Mouse (Mus musculus) liver, postnatal 0 days (tissue): ENCODE results near the gene Hexb. TPM values are rescaled to one million over a fixed set of nuclear protein-coding genes. Genes with fewer than 3 reads are reported as not detected.

ENCODE experiments used
- ATAC-seq: fragments of 200-750 bp; cut with Nextera tagmentation; 2 replicates; pipeline ENCODE4 v1.8.0; 2017; ENCODE audit warnings: mild to moderate bottlenecking, moderate library complexity
- DNase-seq: peaks from one replicate; pipeline ENCODE4 v3.0.0-alpha.2; 2016
- H3K27ac ChIP-seq: fragments of 300-500 bp; sonication (generic); 2 replicates; pipeline ENCODE4 v1.5.1; 2014; ENCODE audit warnings: antibody characterized with exemption, moderate library complexity, mild to moderate bottlenecking, low read depth
- H3K27me3 ChIP-seq: fragments of 300-500 bp; sonication (generic); 2 replicates; pipeline ENCODE4 v1.6.1; 2014; ENCODE audit warnings: low read length, control low read depth, mixed read lengths; ENCODE audit not compliant: insufficient read depth
- H3K36me3 ChIP-seq: fragments of 300-500 bp; sonication (generic); replicated peaks from 2 replicates; pipeline ENCODE4 v1.6.1; 2014; ENCODE audit warnings: mild to moderate bottlenecking, control low read depth, low read length, moderate library complexity, mixed read lengths; ENCODE audit not compliant: insufficient read depth
- H3K4me1 ChIP-seq: fragments of 300-500 bp; sonication (generic); 2 replicates; pipeline ENCODE4 v1.6.1; 2014; ENCODE audit warnings: antibody characterized with exemption, mild to moderate bottlenecking, control low read depth; ENCODE audit not compliant: insufficient read depth
- H3K4me2 ChIP-seq: fragments of 300-500 bp; sonication (generic); 2 replicates; pipeline ENCODE4 v1.6.1; 2014; ENCODE audit warnings: low read depth, mild to moderate bottlenecking, low read length, moderate library complexity, mixed read lengths
- H3K4me3 ChIP-seq: fragments of 300-500 bp; sonication (generic); 2 replicates; pipeline ENCODE4 v1.5.1; 2014; ENCODE audit warnings: low read depth, low read length
- H3K9ac ChIP-seq: fragments of 300-500 bp; sonication (generic); replicated peaks from 2 replicates; pipeline ENCODE4 v1.6.1; 2014; ENCODE audit warnings: mild to moderate bottlenecking, moderate library complexity
- H3K9me3 ChIP-seq: fragments of 300-500 bp; sonication (generic); 2 replicates; pipeline ENCODE4 v1.6.1; 2016; ENCODE audit warnings: mild to moderate bottlenecking, control low read depth, low read length, mixed read lengths
- CTCF ChIP-seq: sonication (generic); IDR thresholded peaks from 2 replicates; pipeline ENCODE4 v1.5.1; 2016; ENCODE audit warnings: antibody characterized with exemption, low read depth
- EP300 ChIP-seq: IDR thresholded peaks from 2 replicates; pipeline ENCODE4 v1.6.1; 2016; ENCODE audit warnings: antibody characterized with exemption, low read depth, mild to moderate bottlenecking
- WGBS: fragments of 180-500 bp; shearing (Covaris S2); extraction: QIAGEN DNeasy Blood & Tissue Kit; methylation state at CpG from one replicate; pipeline ENCODE4 v1.1.7; 2014; ENCODE audit not compliant: insufficient replicate concordance; 5-methylcytosine and 5-hydroxymethylcytosine counted together
- polyA plus RNA-seq: library from polyadenylated mRNA; unstranded; fragments of >200 nt; fragmentation: Nextera tagmentation; extraction: Ambion mirVana; gene quantifications from 2 replicates; pipeline ENCODE4 v1.2.1, GENCODE M21; 2015

The Hexb gene
- polyA plus RNA-seq, 1 experiment from 2014 or later, result 22.0 TPM

- no peak overlapping the region for H3K27ac ChIP-seq
- DNase-seq, result no peak
- WGBS, result 28% methylated on average over 6 of the region's 6 CpGs
- peaks cover 18% of the 10 kb centered on the region; the same call in 1 of the 2 replicates for H3K36me3 ChIP-seq
- H3K4me1 ChIP-seq, result peaks cover 20% of the 10 kb centered on the region
- ATAC-seq, result no peak
- H3K27me3 ChIP-seq, result no peaks in the 10 kb centered on the region
- H3K4me2 ChIP-seq, result peak overlapping the region; percentile 83
- peak overlapping the region; percentile 86 for H3K9ac ChIP-seq
- no peaks in the 10 kb centered on the region for H3K9me3 ChIP-seq
- peak overlapping the region; percentile 87 for H3K4me3 ChIP-seq
- TF ChIP-seq EP300 (no peak), CTCF (no peak)
Measured at GRCm38 (mm10) chr13:97242716-97243115, 44.6 kb upstream of the Hexb start.

- H3K36me3 ChIP-seq, result peaks cover 16% of the 10 kb centered on the region; the same call in 1 of the 2 replicates
- WGBS, result 1% methylated on average over 20 of the region's 20 CpGs
- DNase-seq, result no peak
- peak overlapping the region; percentile 86 for H3K9ac ChIP-seq
- H3K27ac ChIP-seq, result peak overlapping the region; percentile 91
- no peak for ATAC-seq
- no peaks in the 10 kb centered on the region for H3K27me3 ChIP-seq
- peaks cover 20% of the 10 kb centered on the region for H3K4me1 ChIP-seq
- peak overlapping the region; percentile 83 for H3K4me2 ChIP-seq
- no peaks in the 10 kb centered on the region for H3K9me3 ChIP-seq
- peak overlapping the region; percentile 87 for H3K4me3 ChIP-seq
- TF ChIP-seq CTCF (no peak), EP300 (no peak)
Measured at GRCm38 (mm10) chr13:97241787-97242280, 43.7 kb upstream of the Hexb start.

GRCm38 (mm10) chr13:97240965-97241786 is 43.0 kb upstream of the Hexb start, which contains the start of gene Enc1:
TSS of gene Enc1 (plus strand) at chr13:97241105.
- peaks cover 20% of the 10 kb centered on the region for H3K4me1 ChIP-seq
- peak within 1 kb of the TSS; percentile 87 for H3K4me3 ChIP-seq
- peak; percentile 93 for ATAC-seq
- peak within 1 kb of the TSS; percentile 86 for H3K9ac ChIP-seq
- TF ChIP-seq CTCF, result peak; percentile 71
- TF ChIP-seq EP300, result no peak
- peak; percentile 90 for DNase-seq
- H3K4me2 ChIP-seq, result peak within 1 kb of the TSS; percentile 83
- no peaks in the 10 kb centered on the region for H3K9me3 ChIP-seq
- H3K27ac ChIP-seq, result peak within 1 kb of the TSS; percentile 91
- no peaks in the 10 kb centered on the region for H3K27me3 ChIP-seq
- peaks cover 12% of the 10 kb centered on the region; the same call in 1 of the 2 replicates for H3K36me3 ChIP-seq
- under 1% methylated on average over 65 of the region's 89 CpGs for WGBS

- peaks cover 20% of the 10 kb centered on the region for H3K4me1 ChIP-seq
- H3K27me3 ChIP-seq, result no peaks in the 10 kb centered on the region
- WGBS, result under 1% methylated on average over 35 of the region's 36 CpGs
- H3K9me3 ChIP-seq, result no peaks in the 10 kb centered on the region
- peak overlapping the region; percentile 91 for H3K27ac ChIP-seq
- peaks cover 4% of the 10 kb centered on the region; the same call in 1 of the 2 replicates for H3K36me3 ChIP-seq
- TF ChIP-seq CTCF, result peak; percentile 47
- TF ChIP-seq EP300, result no peak
- ATAC-seq (peak; percentile 59), DNase-seq (peak; percentile 70)
- H3K4me2 ChIP-seq, result peak overlapping the region; percentile 83
- peak overlapping the region; percentile 87 for H3K4me3 ChIP-seq
- peak overlapping the region; percentile 86 for H3K9ac ChIP-seq
Measured at GRCm38 (mm10) chr13:97240279-97240964, 42.3 kb upstream of the Hexb start.

GRCm38 (mm10) chr13:97239343-97240180 is 41.4 kb upstream of the Hexb start:
- Histone ChIP-seq H3K36me3 (no peaks in the 10 kb centered on the region), H3K27me3 (no peaks in the 10 kb centered on the region), H3K9ac (no peak overlapping the region; the same call in 1 of the 2 replicates), H3K4me3 (0 out of 2 replicates have a peak overlapping the region, but pooled peaks have one; percentile 87), H3K27ac (peak overlapping the region; percentile 52; the same call in 1 of the 2 replicates), H3K4me1 (peaks cover 20% of the 10 kb centered on the region), H3K9me3 (no peaks in the 10 kb centered on the region), H3K4me2 (peak overlapping the region; percentile 83)
- WGBS, result 9% methylated on average over 23 of the region's 23 CpGs
- TF ChIP-seq CTCF (peak; percentile 72), EP300 (no peak)
- no peak for ATAC-seq
- no peak for DNase-seq
